Mouse (Mus musculus): ENCODE results near the gene Cox8a. TPM values are rescaled to one million over a fixed set of nuclear protein-coding genes. Genes with fewer than 3 reads are reported as not detected.
A peak's percentile ranks its signal among the peaks of the same experiment; 100 is the strongest.

Gene Cox8a
- polyA plus RNA-seq, 1 experiment, result 562 TPM

DNA sequence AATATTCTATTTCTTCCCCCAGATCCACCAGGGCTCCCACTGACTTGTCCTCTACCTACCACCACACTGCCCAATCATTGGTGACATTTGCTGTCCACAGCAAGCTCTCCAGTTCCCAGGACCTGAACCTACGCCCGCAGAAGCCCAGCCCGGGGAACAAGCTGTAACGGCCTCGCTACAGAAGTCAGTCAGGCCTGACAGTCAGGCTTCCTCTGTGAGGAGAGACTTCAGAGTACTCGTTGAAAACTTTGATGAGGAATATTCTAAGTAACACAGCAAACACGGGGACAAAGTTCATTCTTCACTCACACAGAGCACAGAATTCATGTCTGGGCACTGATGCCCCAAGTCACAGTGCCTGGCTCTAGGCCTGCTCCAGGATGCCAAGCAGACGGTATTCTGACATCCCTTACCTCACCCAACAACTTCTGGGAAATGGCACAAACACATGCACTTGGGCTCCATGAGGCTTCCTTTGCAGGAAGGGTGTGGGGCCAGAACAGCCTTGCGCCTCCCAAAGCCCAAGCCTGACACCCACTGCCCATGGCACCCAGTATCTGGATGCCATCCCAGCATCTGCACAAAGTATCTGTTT, 7.8 kb upstream of the Cox8a start:
- peaks cover 18% of the 10 kb centered on the region for H3K4me1 ChIP-seq (ENCODE audit: control insufficient read depth, insufficient read depth, low read length)
- H3K4me3 ChIP-seq (ENCODE audit: insufficient read depth, low read length), result no peak overlapping the region
- TF ChIP-seq CTCF (IDR thresholded peaks at IDR 0.05; ENCODE audit: low read depth, low read length) (no peak), POLR2A (IDR thresholded peaks at IDR 0.05; ENCODE audit: borderline replicate concordance, low read depth, low read length) (no peak)
- H3K27ac ChIP-seq (ENCODE audit: insufficient read depth, low read depth, low read length), result no peak overlapping the region

DNA sequence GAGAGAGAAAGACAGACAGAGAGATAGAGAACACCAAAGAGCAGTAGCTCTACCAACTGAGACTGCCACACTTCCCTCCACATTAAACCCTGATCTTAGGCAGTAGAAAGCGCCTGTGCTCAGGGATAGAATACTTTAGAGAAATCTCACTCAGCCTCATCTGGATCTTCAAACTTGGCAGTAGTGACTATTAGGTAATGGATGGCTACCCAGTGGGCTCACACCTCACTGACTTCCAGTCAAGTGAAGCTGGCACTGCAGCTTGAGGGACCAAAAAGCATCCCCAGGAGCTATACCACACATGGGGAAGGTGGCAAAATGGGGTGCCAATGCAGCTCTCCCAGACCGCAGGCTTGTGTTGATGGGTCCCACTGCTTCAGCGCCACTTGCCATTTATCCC, 6.8 kb upstream of the Cox8a start:
- TF ChIP-seq CTCF (IDR thresholded peaks at IDR 0.05; ENCODE audit: low read depth, low read length) (no peak), POLR2A (IDR thresholded peaks at IDR 0.05; ENCODE audit: borderline replicate concordance, low read depth, low read length) (no peak)
- H3K4me3 ChIP-seq (ENCODE audit: insufficient read depth, low read length), result no peak overlapping the region
- peaks cover 18% of the 10 kb centered on the region for H3K4me1 ChIP-seq (ENCODE audit: control insufficient read depth, insufficient read depth, low read length)
- no peak overlapping the region for H3K27ac ChIP-seq (ENCODE audit: insufficient read depth, low read depth, low read length)

DNA sequence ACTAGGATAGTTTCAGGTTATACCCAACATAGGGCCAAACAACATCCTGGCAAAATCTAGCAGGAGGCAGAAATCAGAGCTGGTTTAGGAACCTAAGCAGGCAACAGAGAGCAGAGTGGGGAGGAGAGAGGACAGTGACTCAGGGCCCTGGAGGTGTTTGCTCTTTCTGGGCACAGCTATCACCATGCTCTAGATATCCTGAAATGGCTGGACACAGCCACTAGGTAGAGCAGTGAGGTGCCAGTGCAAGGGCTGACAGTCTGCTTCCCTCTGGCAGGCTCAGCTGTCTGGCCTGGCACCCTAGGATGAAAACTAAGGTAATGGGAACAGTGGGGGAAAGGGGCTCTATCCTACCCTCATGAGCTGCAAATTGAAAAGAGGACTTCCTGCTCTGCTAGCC, 6.1 kb upstream of the Cox8a start:
- Histone ChIP-seq H3K4me3 (ENCODE audit: insufficient read depth, low read length) (no peak overlapping the region), H3K4me1 (ENCODE audit: control insufficient read depth, insufficient read depth, low read length) (peaks cover 18% of the 10 kb centered on the region), H3K27ac (ENCODE audit: insufficient read depth, low read depth, low read length) (no peak overlapping the region)
- no peak for TF ChIP-seq POLR2A (IDR thresholded peaks at IDR 0.05; ENCODE audit: borderline replicate concordance, low read depth, low read length)
- TF ChIP-seq CTCF (IDR thresholded peaks at IDR 0.05; ENCODE audit: low read depth, low read length), result no peak

DNA sequence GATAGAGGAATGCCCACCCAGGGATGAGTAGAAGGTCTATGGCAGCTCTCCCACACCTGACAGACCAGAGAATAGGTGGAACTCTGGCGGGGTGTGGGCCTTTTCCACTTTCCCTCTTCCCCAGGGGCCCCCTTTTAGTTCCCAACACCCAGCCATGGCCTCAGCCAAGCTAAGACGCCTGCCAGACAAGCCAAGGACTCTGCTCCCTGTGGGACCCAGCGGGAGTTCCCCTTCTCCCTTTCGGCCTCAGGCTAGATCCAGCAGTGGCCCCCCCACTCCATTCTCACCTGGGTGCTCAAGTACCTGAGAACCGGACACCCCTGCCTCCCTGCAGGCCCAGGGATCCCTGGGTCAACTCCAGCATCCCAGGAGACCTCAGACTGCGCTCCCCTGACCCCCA, 4.8 kb upstream of the Cox8a start:
- no peak overlapping the region for H3K4me3 ChIP-seq (ENCODE audit: insufficient read depth, low read length)
- peaks cover 11% of the 10 kb centered on the region for H3K4me1 ChIP-seq (ENCODE audit: control insufficient read depth, insufficient read depth, low read length)
- TF ChIP-seq POLR2A (IDR thresholded peaks at IDR 0.05; ENCODE audit: borderline replicate concordance, low read depth, low read length) (no peak), CTCF (IDR thresholded peaks at IDR 0.05; ENCODE audit: low read depth, low read length) (no peak)
- H3K27ac ChIP-seq (ENCODE audit: insufficient read depth, low read depth, low read length), result no peak overlapping the region

DNA sequence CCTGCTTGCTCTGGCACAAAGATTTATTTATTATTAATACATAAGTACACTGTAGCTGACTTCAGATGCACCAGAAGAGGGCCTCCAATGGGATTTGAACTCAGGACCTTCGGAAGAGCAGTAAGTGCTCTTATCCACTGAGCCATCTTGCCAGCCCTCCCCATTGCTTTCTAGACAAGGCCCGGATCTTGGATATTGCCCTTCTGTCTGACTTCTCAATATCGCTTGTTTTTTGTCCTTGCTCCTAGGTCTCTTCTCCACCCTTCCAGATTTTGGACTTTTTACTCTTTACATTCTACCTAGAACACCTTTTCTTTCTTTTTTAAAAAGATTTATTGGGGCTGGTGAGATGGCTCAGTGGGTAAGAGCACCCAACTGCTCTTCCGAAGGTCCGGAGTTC, 1.3 kb upstream of the Cox8a start:
- Histone ChIP-seq H3K4me1 (ENCODE audit: control insufficient read depth, insufficient read depth, low read length) (peaks cover 22% of the 10 kb centered on the region), H3K27ac (ENCODE audit: insufficient read depth, low read depth, low read length) (no peak overlapping the region), H3K4me3 (ENCODE audit: insufficient read depth, low read length) (no peak overlapping the region)
- TF ChIP-seq POLR2A (IDR thresholded peaks at IDR 0.05; ENCODE audit: borderline replicate concordance, low read depth, low read length), result no peak
- no peak for TF ChIP-seq CTCF (IDR thresholded peaks at IDR 0.05; ENCODE audit: low read depth, low read length)

DNA sequence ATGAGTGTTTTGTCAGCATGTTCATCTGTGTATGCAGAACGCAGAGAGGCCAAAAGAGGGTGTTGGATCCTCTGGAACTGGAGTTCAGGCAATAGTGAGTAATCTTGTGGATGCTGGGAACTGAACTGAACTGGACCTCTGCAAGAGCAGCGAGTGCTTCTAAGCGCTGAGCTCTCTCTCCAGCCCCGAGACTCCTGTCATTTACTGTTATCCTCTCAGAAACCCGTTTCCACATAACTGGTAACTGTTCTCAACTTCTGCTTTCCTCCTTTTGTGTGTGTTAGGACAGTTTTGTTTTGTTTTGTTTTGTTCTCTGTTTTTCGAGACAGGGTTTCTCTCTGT, 481 bp upstream of the Cox8a start:
- peak overlapping the region; percentile 57 for H3K4me3 ChIP-seq (ENCODE audit: insufficient read depth, low read length)
- H3K4me1 ChIP-seq (ENCODE audit: control insufficient read depth, insufficient read depth, low read length), result peaks cover 22% of the 10 kb centered on the region
- H3K27ac ChIP-seq (ENCODE audit: insufficient read depth, low read depth, low read length), result peak overlapping the region; percentile 38
- TF ChIP-seq POLR2A (IDR thresholded peaks at IDR 0.05; ENCODE audit: borderline replicate concordance, low read depth, low read length) (no peak), CTCF (IDR thresholded peaks at IDR 0.05; ENCODE audit: low read depth, low read length) (no peak)

DNA sequence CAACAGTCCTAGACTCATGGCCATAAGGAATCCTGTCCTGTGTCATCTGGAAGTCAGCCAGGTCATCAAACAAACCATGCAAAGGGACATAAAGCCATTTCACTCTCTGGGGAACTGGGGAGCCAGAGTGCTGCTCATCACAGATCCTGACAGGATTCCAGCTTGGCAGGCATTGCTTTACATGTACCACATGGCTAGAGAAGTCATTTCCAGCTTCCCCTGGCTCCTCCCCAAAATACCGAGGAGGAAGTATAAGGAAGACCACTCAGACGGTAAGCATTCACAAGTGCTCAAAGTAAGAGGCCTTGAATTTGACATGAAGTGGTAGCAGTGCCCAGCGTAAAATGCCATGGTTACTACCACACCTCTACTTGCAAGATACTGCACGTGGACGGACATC, 2.9 kb downstream of the Cox8a start:
- TF ChIP-seq CTCF (IDR thresholded peaks at IDR 0.05; ENCODE audit: low read depth, low read length) (no peak), POLR2A (IDR thresholded peaks at IDR 0.05; ENCODE audit: borderline replicate concordance, low read depth, low read length) (no peak)
- H3K27ac ChIP-seq (ENCODE audit: insufficient read depth, low read depth, low read length), result no peak overlapping the region
- H3K4me1 ChIP-seq (ENCODE audit: control insufficient read depth, insufficient read depth, low read length), result peaks cover 22% of the 10 kb centered on the region
- H3K4me3 ChIP-seq (ENCODE audit: insufficient read depth, low read length), result no peak overlapping the region

DNA sequence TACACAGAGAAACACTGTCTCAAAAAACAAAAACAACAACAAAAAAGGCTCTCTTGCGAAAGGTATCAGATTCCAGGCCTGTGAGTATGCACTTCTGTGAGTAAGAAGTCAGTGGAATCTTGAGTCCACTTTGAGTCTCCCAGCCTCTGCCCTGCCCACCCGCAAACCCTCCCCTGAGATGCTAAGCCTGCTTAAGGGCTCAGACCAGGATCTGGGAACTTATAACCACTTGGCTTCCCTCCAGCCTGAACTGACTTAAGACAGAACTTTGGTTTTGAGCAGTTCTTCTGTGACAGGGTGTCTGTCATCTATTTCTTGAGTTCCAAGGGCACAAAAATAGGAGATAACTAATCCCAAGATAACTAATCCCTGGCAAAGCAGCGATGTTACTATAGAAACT, 4.4 kb downstream of the Cox8a start:
- TF ChIP-seq CTCF (IDR thresholded peaks at IDR 0.05; ENCODE audit: low read depth, low read length) (no peak), POLR2A (IDR thresholded peaks at IDR 0.05; ENCODE audit: borderline replicate concordance, low read depth, low read length) (no peak)
- H3K27ac ChIP-seq (ENCODE audit: insufficient read depth, low read depth, low read length), result no peak overlapping the region
- peaks cover 22% of the 10 kb centered on the region for H3K4me1 ChIP-seq (ENCODE audit: control insufficient read depth, insufficient read depth, low read length)
- no peak overlapping the region for H3K4me3 ChIP-seq (ENCODE audit: insufficient read depth, low read length)

DNA sequence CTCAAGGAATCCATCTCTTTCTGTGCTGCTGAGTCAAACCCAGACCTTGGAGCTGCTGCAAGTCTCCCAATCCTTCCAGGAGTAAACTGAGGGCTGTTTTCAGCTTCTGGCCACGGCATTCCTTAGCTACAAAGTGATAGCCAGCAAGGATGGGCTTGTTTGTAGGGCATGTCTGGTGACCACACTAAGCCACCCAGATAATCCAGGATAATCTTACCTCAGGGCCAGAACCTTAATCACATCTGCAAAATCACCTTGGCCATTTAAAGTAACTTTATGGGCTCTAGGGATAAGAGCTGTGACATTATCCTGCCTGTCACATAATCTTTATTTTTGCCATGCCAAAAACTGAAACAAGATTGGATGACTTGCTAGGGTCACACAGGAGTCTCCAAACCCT, 5.2 kb downstream of the Cox8a start:
- Histone ChIP-seq H3K27ac (ENCODE audit: insufficient read depth, low read depth, low read length) (no peak overlapping the region), H3K4me1 (ENCODE audit: control insufficient read depth, insufficient read depth, low read length) (peaks cover 22% of the 10 kb centered on the region), H3K4me3 (ENCODE audit: insufficient read depth, low read length) (no peak overlapping the region)
- TF ChIP-seq POLR2A (IDR thresholded peaks at IDR 0.05; ENCODE audit: borderline replicate concordance, low read depth, low read length), result no peak

DNA sequence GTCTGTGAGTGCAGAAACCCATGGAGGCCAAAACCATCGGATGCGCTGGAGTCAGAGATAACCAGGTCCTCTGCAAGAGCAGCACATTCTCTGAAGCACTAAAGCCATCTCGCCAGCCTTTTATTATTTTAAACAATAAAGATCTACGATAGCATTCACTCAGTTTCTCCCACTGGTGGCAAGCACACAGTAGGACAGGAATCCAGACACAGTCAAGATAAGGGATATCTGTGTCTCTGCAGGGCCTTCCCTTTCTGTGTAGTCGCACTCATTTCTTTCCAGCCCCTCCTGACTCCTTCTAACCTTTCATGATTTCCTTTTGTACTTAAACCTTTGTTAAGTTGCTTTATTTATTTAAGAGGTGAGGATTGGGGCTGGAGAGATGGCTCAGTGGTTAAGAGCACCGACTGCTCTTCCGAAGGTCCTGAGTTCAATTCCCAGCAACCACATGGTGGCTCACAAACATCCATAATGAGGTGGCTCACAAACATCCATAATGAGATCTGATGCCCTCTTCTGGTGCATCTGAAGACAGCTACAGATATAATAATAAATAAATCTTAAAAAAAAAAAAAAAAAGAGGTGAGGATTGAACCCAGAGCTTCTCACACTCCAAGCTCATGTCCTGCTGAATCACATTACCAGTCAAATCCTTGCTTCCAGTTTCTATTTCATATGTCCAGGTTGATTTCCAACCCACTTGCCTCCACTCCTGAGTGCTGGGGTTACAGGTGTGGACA, 7.3 kb downstream of the Cox8a start:
- TF ChIP-seq POLR2A (IDR thresholded peaks at IDR 0.05; ENCODE audit: borderline replicate concordance, low read depth, low read length) (no peak), CTCF (IDR thresholded peaks at IDR 0.05; ENCODE audit: low read depth, low read length) (no peak)
- Histone ChIP-seq H3K4me1 (ENCODE audit: control insufficient read depth, insufficient read depth, low read length) (peaks cover 18% of the 10 kb centered on the region), H3K4me3 (ENCODE audit: insufficient read depth, low read length) (no peak overlapping the region), H3K27ac (ENCODE audit: insufficient read depth, low read depth, low read length) (no peak overlapping the region)

Measured in bone marrow macrophage, adult 2 months (primary cell).